Mouse (Mus musculus) midbrain, embryonic 11.5 days (tissue): ENCODE measurements around the gene Olfr1412. TPM values are rescaled to one million over a fixed set of nuclear protein-coding genes. Genes with fewer than 3 reads are reported as not detected.

Experiments used
- polyA plus RNA-seq: library from polyadenylated mRNA; unstranded; fragments of >200 nt; fragmentation: Nextera tagmentation; extraction: Ambion mirVana; gene quantifications from 2 replicates; pipeline ENCODE4 v1.2.1, GENCODE M21; 2014

The Olfr1412 gene
- polyA plus RNA-seq, 1 experiment from 2014 or later = not detected

Other genes starting within 250 kb of the Olfr1412 start
- gene Ndufa10, start 111.9 kb upstream of the Olfr1412 start, polyA plus RNA-seq = 274 and 289 TPM in 2 replicates
- gene Olfr1416, start 100.7 kb upstream of the Olfr1412 start, polyA plus RNA-seq = not detected in 2 replicates
- gene Olfr1415, start 89.7 kb upstream of the Olfr1412 start, polyA plus RNA-seq = not detected in 2 replicates
- gene Olfr1414, start 67.1 kb upstream of the Olfr1412 start, polyA plus RNA-seq = not detected in 2 replicates
- gene Olfr1413, start 14.5 kb upstream of the Olfr1412 start, polyA plus RNA-seq = not detected in 2 replicates
- gene Olfr1411, start 8.6 kb downstream of the Olfr1412 start, polyA plus RNA-seq = not detected in 2 replicates
- not detected in 2 replicates for gene Olfr1410, start 20.0 kb downstream of the Olfr1412 start, polyA plus RNA-seq
- gene Olfr12, start 32.0 kb downstream of the Olfr1412 start, polyA plus RNA-seq = 0.05 and 0.12 TPM in 2 replicates
- gene Cops9, start 56.2 kb downstream of the Olfr1412 start, polyA plus RNA-seq = 354 and 411 TPM in 2 replicates
- gene Otos, start 63.1 kb downstream of the Olfr1412 start, polyA plus RNA-seq = 0.08 TPM in 1 of 2 replicates, not detected in the other
- gene Gpc1, start 245.9 kb downstream of the Olfr1412 start, polyA plus RNA-seq = 32.1 and 41.8 TPM in 2 replicates